Mouse (Mus musculus) layer of hippocampus, adult 9-10 months (tissue): ENCODE data around the gene Sema6c.

Source experiments
- DNase-seq: peaks from one replicate; pipeline ENCODE4 v3.0.0; 2022; ENCODE audit warnings: low spot score

Sema6c gene

GRCm38 (mm10) chr3:95142617-95143011 lies 17.6 kb upstream of the Sema6c start:
- DNase-seq: peak; percentile 68

DNA sequence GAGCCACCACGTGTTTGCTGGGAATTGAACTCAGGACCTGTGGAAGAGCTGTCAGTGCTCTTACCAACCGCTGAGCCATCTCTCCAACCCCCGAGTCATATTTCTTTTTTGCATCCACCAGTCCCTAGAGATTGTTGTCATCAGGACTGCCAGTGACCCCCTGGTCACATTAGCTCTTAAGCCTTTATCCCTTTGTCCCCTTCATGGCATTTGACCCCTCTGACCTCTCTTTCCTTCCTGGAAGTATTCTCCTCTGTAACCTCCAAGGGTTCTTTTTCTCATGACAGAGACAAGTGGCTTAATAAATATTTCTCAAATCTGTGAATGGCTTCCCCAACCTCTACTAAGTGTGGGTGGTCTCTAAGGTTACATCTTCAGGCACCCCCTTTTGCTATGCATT lies 12.3 kb upstream of the Sema6c start:
- no peak for DNase-seq

- no peak for DNase-seq
These were observed 6.4 kb upstream of the Sema6c start for GRCm38 (mm10) chr3:95153874-95154273.

GRCm38 (mm10) chr3:95159511-95159986 lies 708 bp upstream of the Sema6c start:
- no peak for DNase-seq

GRCm38 (mm10) chr3:95161041-95161551 lies 839 bp downstream of the Sema6c start:
- DNase-seq: no peak

- no peak for DNase-seq
These were observed 1.5 kb downstream of the Sema6c start for GRCm38 (mm10) chr3:95161618-95162344.

DNA sequence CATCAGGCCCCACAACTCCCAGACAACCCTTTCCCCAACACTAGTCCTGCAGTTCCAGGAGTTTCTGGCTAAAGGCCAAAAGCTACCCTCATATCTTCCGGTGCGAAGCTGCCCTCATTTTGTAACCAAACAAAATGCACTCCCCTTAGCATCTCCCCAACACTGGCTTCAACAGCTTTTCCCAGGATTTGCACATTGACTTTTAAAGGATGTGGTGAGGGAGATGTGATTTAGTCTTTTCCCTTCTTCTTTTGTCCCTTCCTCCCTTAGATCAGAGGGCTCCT lies 2.0 kb downstream of the Sema6c start:
- DNase-seq: no peak

- no peak for DNase-seq
These were observed 3.4 kb downstream of the Sema6c start for GRCm38 (mm10) chr3:95163419-95164255.

- DNase-seq: no peak
These were observed 3.9 kb downstream of the Sema6c start for GRCm38 (mm10) chr3:95164256-95164550.

DNA sequence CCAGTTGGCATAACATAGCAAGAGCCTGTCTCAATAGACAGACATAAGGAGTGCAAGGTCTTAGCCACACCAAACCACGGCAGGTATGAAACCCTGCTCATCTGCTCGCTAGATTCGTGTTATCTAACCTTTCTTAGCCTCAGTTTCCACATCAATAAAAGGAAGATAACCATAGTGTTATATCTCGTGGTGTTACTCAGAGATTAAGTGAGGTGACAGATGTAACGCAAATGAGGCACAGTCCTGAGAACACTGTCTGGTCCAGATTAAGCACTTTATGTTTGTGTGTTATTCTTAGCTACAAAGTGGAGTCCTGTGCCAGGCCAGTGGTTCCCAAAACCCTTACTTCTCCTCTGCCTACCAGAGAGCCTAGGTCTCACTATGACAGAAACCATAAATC lies 4.6 kb downstream of the Sema6c start:
- no peak for DNase-seq

DNA sequence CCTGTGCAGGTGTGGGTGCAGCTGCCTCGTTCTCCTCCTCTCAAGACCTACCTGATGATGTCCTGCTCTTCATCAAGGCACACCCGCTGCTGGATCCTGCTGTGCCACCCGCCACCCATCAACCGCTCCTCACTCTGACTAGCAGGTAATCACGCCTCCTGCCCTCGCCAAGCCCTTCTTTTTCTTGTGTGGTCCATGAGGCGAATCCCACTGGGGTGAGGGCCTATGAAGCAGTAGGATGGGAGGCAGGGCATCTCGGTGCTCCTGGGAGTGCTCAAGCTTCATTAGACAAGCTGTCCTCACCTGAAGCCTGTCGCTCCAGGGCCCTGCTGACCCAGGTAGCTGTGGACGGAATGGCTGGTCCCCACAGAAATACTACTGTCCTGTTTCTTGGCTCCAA lies 9.7 kb downstream of the Sema6c start:
- no peak for DNase-seq

GRCm38 (mm10) chr3:95171105-95171504 lies 10.8 kb downstream of the Sema6c start:
- DNase-seq: no peak

DNA sequence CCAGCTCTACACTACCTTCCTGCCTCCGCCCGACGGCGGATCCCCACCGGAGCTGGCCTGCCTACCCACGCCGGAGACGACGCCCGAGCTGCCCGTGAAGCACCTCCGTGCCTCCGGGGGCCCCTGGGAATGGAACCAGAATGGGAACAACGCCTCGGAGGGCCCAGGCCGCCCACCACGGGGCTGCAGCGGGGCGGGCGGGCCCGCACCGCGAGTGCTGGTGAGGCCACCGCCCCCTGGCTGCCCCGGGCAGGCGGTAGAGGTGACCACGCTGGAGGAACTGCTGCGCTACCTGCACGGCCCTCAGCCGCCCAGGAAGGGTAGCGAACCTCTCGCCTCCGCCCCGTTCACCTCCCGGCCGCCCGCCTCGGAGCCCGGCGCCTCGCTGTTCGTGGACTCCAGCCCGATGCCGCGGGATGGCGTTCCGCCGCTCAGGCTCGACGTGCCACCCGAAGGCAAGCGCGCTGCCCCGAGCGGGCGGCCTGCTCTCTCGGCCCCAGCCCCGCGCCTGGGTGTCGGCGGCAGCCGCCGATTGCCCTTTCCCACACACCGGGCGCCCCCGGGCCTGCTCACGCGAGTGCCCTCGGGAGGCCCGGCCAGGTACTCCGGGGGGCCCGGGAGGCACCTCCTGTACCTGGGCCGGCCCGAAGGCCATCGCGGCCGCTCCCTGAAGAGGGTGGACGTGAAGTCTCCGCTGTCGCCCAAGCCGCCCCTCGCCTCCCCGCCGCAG lies 12.4 kb downstream of the Sema6c start:
- DNase-seq: no peak

DNA sequence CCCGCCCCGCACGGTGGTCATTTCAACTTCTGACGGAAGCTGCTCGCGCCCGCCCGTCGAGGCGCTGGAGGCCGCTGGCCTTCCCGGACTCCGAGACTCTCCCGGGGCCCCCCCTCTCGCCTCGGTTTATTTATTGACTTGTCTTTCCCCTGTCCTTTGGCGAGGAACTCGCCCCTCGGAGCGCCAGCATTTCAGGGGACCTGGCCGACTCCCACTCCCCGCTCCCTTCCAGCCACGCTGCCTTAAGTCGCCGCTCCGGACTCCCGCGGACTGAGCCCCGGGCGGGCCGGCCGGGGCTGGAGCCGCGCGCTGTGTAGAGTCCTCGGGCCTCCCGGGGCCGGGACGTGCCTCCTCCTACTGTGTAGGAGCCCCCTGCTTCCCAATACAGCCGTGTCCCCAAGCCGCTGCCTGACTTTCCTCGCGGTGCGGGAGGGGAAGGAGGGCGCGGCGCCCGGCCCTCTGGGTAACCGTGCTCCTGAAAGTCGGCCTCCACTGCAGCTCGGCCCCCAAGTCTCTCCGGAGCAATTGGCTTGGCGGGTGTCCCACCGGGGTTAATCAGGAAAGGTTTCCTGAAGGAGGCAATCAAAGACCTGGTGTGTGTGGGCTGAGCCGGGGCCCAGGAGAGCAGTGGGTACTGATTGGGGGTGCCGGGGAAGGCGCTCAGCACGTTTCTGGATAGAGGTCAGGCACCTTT lies 13.1 kb downstream of the Sema6c start:
- no peak for DNase-seq

DNA sequence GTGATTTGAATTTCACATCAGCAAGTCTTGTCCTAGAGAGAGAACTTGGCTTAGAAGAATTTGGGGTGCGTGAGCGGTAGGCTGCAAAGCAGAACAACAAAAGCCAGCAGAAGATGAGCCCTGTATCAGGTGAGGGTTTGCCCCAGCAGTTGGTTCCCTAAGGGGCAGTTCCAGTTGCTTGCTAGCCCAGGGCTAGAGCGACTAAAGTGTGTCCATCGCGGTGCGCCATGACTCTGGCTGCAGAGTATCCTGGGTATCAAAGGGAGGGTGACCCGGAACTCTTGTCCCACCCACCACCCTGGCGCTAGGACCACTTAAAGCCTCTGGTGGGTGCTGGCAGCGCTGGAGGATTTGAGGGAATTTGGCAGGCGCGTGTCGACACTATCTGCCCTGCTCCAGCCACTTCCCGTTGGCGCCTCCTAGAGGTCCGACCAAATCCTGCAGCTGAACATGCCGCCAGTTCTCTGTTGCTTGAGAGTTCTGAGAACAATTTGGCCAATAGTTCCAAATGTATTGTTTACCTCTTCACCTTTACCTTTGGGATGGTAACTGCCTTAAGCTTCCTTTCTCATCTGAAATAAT lies 13.8 kb downstream of the Sema6c start:
- DNase-seq: peak; percentile 55

DNA sequence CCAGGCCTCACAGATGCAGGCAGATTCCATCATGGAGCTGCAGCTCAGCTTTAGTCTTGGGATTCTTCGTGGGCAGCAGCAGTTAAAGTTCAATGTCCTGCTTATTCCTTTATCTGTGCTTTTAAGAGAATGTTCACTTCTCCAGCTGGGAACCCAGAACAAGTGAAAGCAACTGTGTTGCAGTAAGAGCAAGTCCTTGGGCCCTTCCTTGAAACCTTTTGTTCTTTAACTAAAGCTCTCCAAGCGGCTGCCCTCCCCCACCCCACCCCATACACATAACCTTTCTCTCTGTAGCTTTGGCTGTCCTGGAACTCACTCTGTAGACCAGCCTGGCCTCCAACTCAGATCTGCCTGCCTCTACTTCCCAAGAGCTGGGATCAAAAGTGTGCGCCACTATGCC lies 16.2 kb downstream of the Sema6c start:
- DNase-seq: no peak

- DNase-seq: no peak
These were observed 17.3 kb downstream of the Sema6c start for GRCm38 (mm10) chr3:95177583-95177982.

DNA sequence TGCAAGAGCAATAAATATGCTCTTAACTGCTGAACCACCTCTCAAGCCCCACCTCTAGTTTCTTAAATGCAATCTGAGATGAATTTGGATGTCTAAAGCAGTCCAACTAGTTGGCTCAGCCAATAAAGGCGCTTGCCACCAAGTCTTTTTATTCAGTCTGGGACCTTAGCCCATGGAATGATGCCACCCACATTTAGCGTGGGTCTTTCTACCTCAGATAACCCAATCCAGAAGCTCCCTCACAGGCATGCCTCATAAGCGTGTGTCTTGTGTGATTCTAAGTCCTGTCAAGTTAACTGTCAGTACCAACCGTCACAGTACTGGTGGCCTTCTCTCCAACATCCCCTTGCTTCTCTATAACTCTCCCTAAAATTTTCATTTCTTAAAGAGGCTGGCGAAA lies 18.7 kb downstream of the Sema6c start:
- DNase-seq: no peak

DNA sequence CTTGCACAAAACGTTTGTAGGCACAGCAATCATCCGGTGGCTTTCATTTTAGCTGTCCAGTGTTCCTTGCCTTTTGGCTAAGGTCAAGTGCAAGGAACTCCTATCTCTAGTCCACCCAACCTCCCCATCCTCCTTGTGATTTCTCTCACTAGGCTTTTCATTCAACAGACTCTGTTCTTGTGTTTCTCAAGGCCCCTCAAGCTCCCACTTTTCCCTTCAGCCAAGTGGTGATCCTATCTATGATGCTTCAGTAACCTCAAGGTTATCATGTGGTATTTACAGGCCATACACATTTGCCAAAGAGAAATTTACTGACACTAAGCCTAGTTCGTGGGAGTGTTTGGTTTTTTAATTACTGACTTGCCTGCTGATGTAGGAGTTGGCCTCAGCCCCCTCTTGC lies 19.6 kb downstream of the Sema6c start:
- no peak for DNase-seq

GRCm38 (mm10) chr3:95181841-95182240 lies 21.6 kb downstream of the Sema6c start:
- no peak for DNase-seq

- no peak for DNase-seq
These were observed 24.7 kb downstream of the Sema6c start for GRCm38 (mm10) chr3:95184796-95185577.
